Mouse (Mus musculus) megakaryocyte, embryonic 14.5 days (primary cell): ENCODE data around the gene Hhipl1.

Experiments
- FLI1 ChIP-seq: IDR thresholded peaks from 2 replicates; pipeline ENCODE4 v1.6.1; 2012; ENCODE audit warnings: low read length, inconsistent platforms, mixed read lengths
- GATA1 ChIP-seq: IDR thresholded peaks from 3 replicates; pipeline ENCODE4 v1.6.1; 2012; ENCODE audit warnings: mixed read lengths, low read length, inconsistent platforms, borderline replicate concordance

DNA sequence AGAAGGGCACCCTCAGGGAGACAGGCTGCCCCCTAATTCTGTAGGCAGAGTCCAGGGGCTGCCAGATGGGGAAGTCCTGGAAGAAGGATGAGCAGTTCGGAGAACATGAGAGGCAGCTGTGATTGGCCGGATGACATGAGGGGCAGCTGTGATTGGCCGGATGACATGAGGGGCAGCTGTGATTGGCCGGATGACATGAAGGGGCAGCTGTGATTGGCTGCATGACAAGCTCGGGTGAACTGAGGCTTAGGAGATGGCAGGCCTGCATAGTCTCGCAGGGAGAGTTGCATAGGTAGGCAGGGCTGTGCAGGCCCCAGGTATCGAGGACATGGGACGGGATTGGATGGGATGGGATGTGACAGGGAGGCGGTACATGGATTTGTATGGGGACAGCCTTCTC lies 13.7 kb upstream of the Hhipl1 start:
- no peak for TF ChIP-seq GATA1
- TF ChIP-seq FLI1: no peak
